Comparison of ENCODE assay signal across 10 mouse cellular contexts in genomic region chr17:24647493-24647892, GRCm38 (mm10). TPM values are rescaled to one million over a fixed set of nuclear protein-coding genes. Genes with fewer than 3 reads are reported as not detected.
DNase-seq lines count a peak whose midpoint lies in the region; ATAC-seq and TF ChIP-seq lines count a peak whose summit lies in the region.
"Had no signal": no experiment of that assay in that cellular context is flagged by ENCODE, and none has a peak within 500 bp of the region (broad histone marks: within the 10 kb centered on the region; RNA-seq: fewer than 3 reads in every experiment).

No protein-coding gene starts in this region.

- peak overlapping the region; percentile 97 for H3K4me2 ChIP-seq in kidney, embryonic 16.5 days (replicated peaks; ENCODE audit: low read depth, low read length)
- peak overlapping the region; percentile 97 for H3K4me2 ChIP-seq in heart, postnatal 0 days (ENCODE audit: low read depth, low read length)
- H3K4me2 ChIP-seq: liver, embryonic 15.5 days had no signal

- no peaks in the 10 kb centered on the region for H3K27me3 ChIP-seq in kidney, embryonic 16.5 days (ENCODE audit: insufficient read depth, low read length)
- H3K27me3 ChIP-seq in heart, postnatal 0 days (ENCODE audit: control insufficient read depth, insufficient read depth, low read length), result peaks cover 7% of the 10 kb centered on the region; the same call in 1 of the 2 replicates

- intact Hi-C loops in left cerebral cortex, postnatal 10 days (cut with DNase I), result no loop called here

- DNase-seq in cerebellum, adult 18-20 months, result peak; percentile 42 to 50
- no peak for DNase-seq in cerebellum, adult 11 months
- DNase-seq in kidney, adult 18-20 months, result no peak
- no peak for DNase-seq in heart, postnatal 0 days (ENCODE audit: low spot score)
- DNase-seq in lung, postnatal 10 days, result peak; percentile 46
- DNase-seq in left cerebral cortex, postnatal 10 days (ENCODE audit: extremely low spot score in 1 of 2, low spot score in 2 of 2), result no peak
- no peak for DNase-seq in adrenal gland, adult 18-20 months (ENCODE audit: low spot score in 2 of 2)

- peaks cover 45% of the 10 kb centered on the region for H3K4me1 ChIP-seq in kidney, embryonic 16.5 days (ENCODE audit: insufficient read depth, low read length)
- peaks cover 13% of the 10 kb centered on the region; the same call in 1 of the 2 replicates for H3K4me1 ChIP-seq in heart, postnatal 0 days (ENCODE audit: control insufficient read depth, insufficient read depth)

- H3K9ac ChIP-seq in kidney, embryonic 16.5 days (replicated peaks; ENCODE audit: low read length), result peak overlapping the region; percentile 28
- peak overlapping the region; percentile 32; the same call in 1 of the 2 replicates for H3K9ac ChIP-seq in heart, postnatal 0 days (replicated peaks; ENCODE audit: low read depth, low read length)
- H3K9ac ChIP-seq: liver, embryonic 15.5 days had no signal

- no peaks in the 10 kb centered on the region for H3K9me3 ChIP-seq in kidney, embryonic 16.5 days (ENCODE audit: low read length)
- H3K9me3 ChIP-seq in heart, postnatal 0 days (replicated peaks; ENCODE audit: control insufficient read depth, low read length), result no peaks in the 10 kb centered on the region
- H3K9me3 ChIP-seq: liver, embryonic 15.5 days had no signal

- TF ChIP-seq EP300 in heart, postnatal 0 days (IDR thresholded peaks at IDR 0.05; ENCODE audit: low read depth), result no peak

- no peak for TF ChIP-seq CTCF in heart, postnatal 0 days (IDR thresholded peaks at IDR 0.05; ENCODE audit: low read depth)

- peak overlapping the region; percentile 54 for H3K27ac ChIP-seq in kidney, embryonic 16.5 days (ENCODE audit: low read length)
- H3K27ac ChIP-seq in heart, postnatal 0 days (ENCODE audit: low read depth), result peak overlapping the region; percentile 91
- H3K27ac ChIP-seq: liver, embryonic 15.5 days had no signal

- WGBS in kidney, embryonic 16.5 days, result 79% methylated on average over 11 of the region's 11 CpGs
- 68% methylated on average over 11 of the region's 11 CpGs for WGBS in heart, postnatal 0 days

- peaks cover 3% of the 10 kb centered on the region for H3K36me3 ChIP-seq in kidney, embryonic 16.5 days (ENCODE audit: insufficient read depth, low read length)
- H3K36me3 ChIP-seq in heart, postnatal 0 days (replicated peaks; ENCODE audit: control insufficient read depth, insufficient read depth, low read length), result no peaks in the 10 kb centered on the region
- H3K36me3 ChIP-seq: liver, embryonic 15.5 days had no signal

- no peak for ATAC-seq in kidney, embryonic 16.5 days (ENCODE audit: low FRiP score, low TSS enrichment)
- ATAC-seq in heart, postnatal 0 days (ENCODE audit: insufficient read depth, low read depth), result no peak

- H3K4me3 ChIP-seq in kidney, embryonic 16.5 days (ENCODE audit: low read length), result peak overlapping the region; percentile 23
- peak overlapping the region; percentile 81 for H3K4me3 ChIP-seq in heart, postnatal 0 days (ENCODE audit: low read depth, low read length)
- H3K4me3 ChIP-seq: liver, embryonic 15.5 days had no signal

RNA-seq across cellular contexts. Expression of gene Slc9a3r2, which starts 2.6 kb away (rescaled TPM):
- polyA plus RNA-seq in kidney, embryonic 16.5 days (2015; fragmentation: Nextera tagmentation; extraction: Ambion mirVana), result 116 and 120 TPM in 2 replicates
- 87.9 and 118 TPM in 2 replicates for total RNA-seq in heart, postnatal 0 days (2014; rRNA removed; ENCODE audit: low replicate concordance)
- polyA plus RNA-seq in heart, postnatal 0 days (2015; fragmentation: Nextera tagmentation; extraction: Ambion mirVana), result 61.9 and 68.1 TPM in 2 replicates
- 10 to 100 TPM; 55.0 to 55.2 TPM for total RNA-seq in left cerebral cortex, postnatal 10 days (2021)
- 10 to 100 TPM; 62.0 to 90.2 TPM for total RNA-seq in adrenal gland, adult 18-20 months (2021)

RNA-seq across cellular contexts. Expression of gene Npw, which starts 10.8 kb away (rescaled TPM):
- 0.37 TPM in 1 of 2 replicates, not detected in the other for polyA plus RNA-seq in kidney, embryonic 16.5 days (2015; fragmentation: Nextera tagmentation; extraction: Ambion mirVana)
- not detected in 2 replicates for total RNA-seq in heart, postnatal 0 days (2014; rRNA removed; ENCODE audit: low replicate concordance)
- not detected in 2 replicates for polyA plus RNA-seq in heart, postnatal 0 days (2015; fragmentation: Nextera tagmentation; extraction: Ambion mirVana)
- not detected for total RNA-seq in left cerebral cortex, postnatal 10 days (2021)
- not detected for total RNA-seq in adrenal gland, adult 18-20 months (2021)
- polyA plus RNA-seq: neural tube, embryonic 11.5 days had no signal

RNA-seq across cellular contexts. Expression of gene Nthl1, which starts 15.0 kb away (rescaled TPM):
- polyA plus RNA-seq in kidney, embryonic 16.5 days (2015; fragmentation: Nextera tagmentation; extraction: Ambion mirVana), result 23.1 TPM in 2 replicates
- 3.7 and 10.0 TPM in 2 replicates for total RNA-seq in heart, postnatal 0 days (2014; rRNA removed; ENCODE audit: low replicate concordance)
- polyA plus RNA-seq in heart, postnatal 0 days (2015; fragmentation: Nextera tagmentation; extraction: Ambion mirVana), result 5.7 and 7.3 TPM in 2 replicates
- 1 to 10 TPM; 4.6 to 5.9 TPM for total RNA-seq in left cerebral cortex, postnatal 10 days (2021)
- total RNA-seq in adrenal gland, adult 18-20 months (2021), result 1 to 10 TPM; 7.3 to 8.0 TPM

RNA-seq across cellular contexts. Expression of gene Tsc2, which starts 15.1 kb away (rescaled TPM):
- polyA plus RNA-seq in kidney, embryonic 16.5 days (2015; fragmentation: Nextera tagmentation; extraction: Ambion mirVana), result 72.8 and 77.0 TPM in 2 replicates
- total RNA-seq in heart, postnatal 0 days (2014; rRNA removed; ENCODE audit: low replicate concordance), result 55.4 and 88.7 TPM in 2 replicates
- polyA plus RNA-seq in heart, postnatal 0 days (2015; fragmentation: Nextera tagmentation; extraction: Ambion mirVana), result 29.2 and 34.4 TPM in 2 replicates
- total RNA-seq in left cerebral cortex, postnatal 10 days (2021), result 100 to 1,000 TPM; 130 to 143 TPM
- 100 to 1,000 TPM in 1 of 2 experiments, 10 to 100 TPM in 1; 93.3 to 111 TPM for total RNA-seq in adrenal gland, adult 18-20 months (2021)

RNA-seq across cellular contexts. Expression of gene Zfp598, which starts 22.0 kb away (rescaled TPM):
- polyA plus RNA-seq in kidney, embryonic 16.5 days (2015; fragmentation: Nextera tagmentation; extraction: Ambion mirVana), result 19.7 and 22.7 TPM in 2 replicates
- total RNA-seq in heart, postnatal 0 days (2014; rRNA removed; ENCODE audit: low replicate concordance), result 25.4 and 27.5 TPM in 2 replicates
- 7.8 TPM in 2 replicates for polyA plus RNA-seq in heart, postnatal 0 days (2015; fragmentation: Nextera tagmentation; extraction: Ambion mirVana)
- 10 to 100 TPM; 37.2 to 38.1 TPM for total RNA-seq in left cerebral cortex, postnatal 10 days (2021)
- total RNA-seq in adrenal gland, adult 18-20 months (2021), result 10 to 100 TPM; 50.0 to 55.7 TPM

Comparison
In these comparisons a context has a peak if more than half of its experiments do, and no peak if none do; other contexts are left out.
1. DNase-seq: peak in cerebellum, adult 18-20 months (2 of 2) and lung, postnatal 10 days (single experiment); none in cerebellum, adult 11 months (single experiment), kidney, adult 18-20 months (single experiment), heart, postnatal 0 days (single experiment), left cerebral cortex, postnatal 10 days (0 of 2) and adrenal gland, adult 18-20 months (0 of 2).